Mouse (Mus musculus): ENCODE results near the gene Fcmr. TPM values are rescaled to one million over a fixed set of nuclear protein-coding genes. Genes with fewer than 3 reads are reported as not detected.

Fcmr gene
- 2.7 and 2.8 TPM in 2 replicates for polyA plus RNA-seq (2016; fragmentation: Nextera tagmentation; extraction: Ambion mirVana)

DNA sequence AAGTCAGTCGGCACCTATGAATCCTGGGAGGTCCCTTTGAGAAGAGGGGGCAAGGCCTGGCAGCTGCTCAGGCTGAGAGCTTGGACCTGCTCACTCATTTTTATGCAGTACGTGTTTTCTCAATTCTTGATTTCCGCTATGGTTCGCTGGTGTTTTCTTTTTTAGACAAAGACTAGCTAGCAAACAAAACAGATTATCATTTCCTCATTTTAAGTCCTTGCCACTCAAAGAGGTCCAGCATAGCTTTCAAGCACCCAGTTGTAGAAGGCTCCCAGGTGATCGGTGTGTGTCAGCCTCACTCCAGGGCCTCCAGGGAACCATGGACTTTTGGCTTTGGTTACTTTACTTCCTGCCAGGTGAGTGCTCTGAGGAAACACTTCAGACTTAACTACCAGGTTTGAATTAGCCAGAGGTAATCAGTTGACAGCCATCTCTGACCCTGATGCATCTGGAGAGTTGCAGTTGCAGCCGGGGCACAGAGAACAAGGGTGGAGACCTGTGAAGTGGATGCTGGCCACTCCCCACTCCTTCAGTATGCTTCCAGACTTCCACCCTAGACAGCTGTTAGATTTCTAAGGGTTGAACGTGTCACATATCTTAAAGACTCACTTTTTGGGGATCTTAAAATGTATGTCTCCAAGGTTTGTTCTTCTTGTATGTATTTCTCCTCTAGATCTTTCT, at the start of gene Fcmr:
Gene Fcmr (plus strand): TSS at position 129 of the 681 bp plus-strand sequence.
- no peaks in the 10 kb centered on the region for H3K36me3 ChIP-seq
- no peaks in the 10 kb centered on the region for H3K27me3 ChIP-seq (ENCODE audit: insufficient read depth, poor library complexity, severe bottlenecking)
- H3K4me1 ChIP-seq, result no peaks in the 10 kb centered on the region
- H3K4me3 ChIP-seq, result no peak within 1 kb of the TSS
- no peak for DNase-seq (ENCODE audit: low spot score)
- no peaks in the 10 kb centered on the region for H3K9me3 ChIP-seq
- whole genome bisulfite sequencing, result 78% methylated on average over 7 of the region's 7 CpGs
- H3K27ac ChIP-seq, result no peak within 1 kb of the TSS

GRCm38 (mm10) chr1:130819737-130820136, 45.7 kb upstream of the Fcmr start:
- H3K4me3 ChIP-seq, result no peak overlapping the region
- H3K27me3 ChIP-seq (ENCODE audit: insufficient read depth, poor library complexity, severe bottlenecking), result no peaks in the 10 kb centered on the region
- DNase-seq (ENCODE audit: low spot score), result no peak
- WGBS, result 85% methylated on average over 1 of the region's 1 CpGs
- no peaks in the 10 kb centered on the region for H3K36me3 ChIP-seq
- H3K4me1 ChIP-seq, result no peaks in the 10 kb centered on the region
- no peak overlapping the region for H3K27ac ChIP-seq
- H3K9me3 ChIP-seq, result no peaks in the 10 kb centered on the region

DNA sequence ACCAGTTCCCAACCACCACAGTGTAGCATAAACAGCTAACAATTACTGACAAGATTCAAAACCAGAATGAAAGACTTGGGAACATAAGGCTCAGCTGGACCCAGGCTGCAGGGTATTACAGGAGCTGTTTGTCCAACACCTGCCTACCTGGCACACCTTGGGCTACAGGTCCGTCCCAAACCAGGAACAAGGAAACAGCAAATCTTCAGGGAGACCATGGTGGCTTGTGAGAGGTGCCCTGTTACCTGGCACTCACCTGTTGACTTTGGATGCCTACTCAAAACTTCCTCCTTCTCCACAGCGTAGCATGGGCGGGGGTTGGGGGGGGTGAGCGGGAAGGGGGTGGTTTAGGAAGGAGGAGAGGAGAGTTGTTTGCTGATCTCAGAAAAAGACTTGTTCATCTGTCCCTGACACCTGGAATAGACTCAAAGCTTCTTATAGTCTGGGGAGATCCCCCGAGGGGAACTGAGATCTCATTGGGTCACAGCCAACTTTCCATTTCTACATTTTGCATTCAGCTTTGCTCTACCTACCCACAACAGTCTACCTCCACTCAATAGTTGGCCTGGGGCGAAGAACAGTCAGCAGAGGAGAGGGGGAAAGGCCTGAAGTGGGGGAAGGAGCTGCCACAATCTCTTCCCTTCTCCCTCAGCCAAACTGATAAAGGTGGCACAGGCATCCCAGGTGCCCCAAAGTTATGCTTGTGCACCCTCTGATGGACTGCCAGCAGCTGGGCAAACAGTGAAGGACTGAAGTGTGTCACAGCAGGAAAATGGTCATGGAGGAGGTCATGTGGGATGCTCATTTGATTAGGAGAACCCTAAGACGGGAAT, 44.9 kb upstream of the Fcmr start:
- no peaks in the 10 kb centered on the region for H3K36me3 ChIP-seq
- 82% methylated on average over 7 of the region's 7 CpGs for WGBS
- H3K4me3 ChIP-seq, result no peak overlapping the region
- H3K4me1 ChIP-seq, result no peaks in the 10 kb centered on the region
- H3K9me3 ChIP-seq, result no peaks in the 10 kb centered on the region
- no peak overlapping the region for H3K27ac ChIP-seq
- no peak for DNase-seq (ENCODE audit: low spot score)
- H3K27me3 ChIP-seq (ENCODE audit: insufficient read depth, poor library complexity, severe bottlenecking), result no peaks in the 10 kb centered on the region

DNA sequence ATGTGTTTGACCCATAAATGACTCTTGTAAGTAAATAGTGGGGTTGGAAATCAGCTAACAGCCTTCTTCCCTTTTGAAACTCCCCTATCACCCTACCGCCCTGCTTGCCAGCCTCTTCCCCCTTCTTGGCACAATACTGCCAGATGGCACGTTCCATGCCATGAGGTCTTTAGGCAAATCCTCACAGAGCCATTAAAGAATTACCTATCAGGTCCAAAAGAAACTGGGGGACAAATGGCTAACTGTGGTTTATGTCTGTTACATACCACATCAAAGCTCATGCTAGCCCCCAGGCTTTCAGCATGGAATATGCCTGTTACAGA, 44.4 kb upstream of the Fcmr start:
- no peak for DNase-seq (ENCODE audit: low spot score)
- WGBS, result 67% methylated on average over 2 of the region's 2 CpGs
- Histone ChIP-seq H3K36me3 (no peaks in the 10 kb centered on the region), H3K9me3 (no peaks in the 10 kb centered on the region), H3K4me3 (no peak overlapping the region), H3K4me1 (no peaks in the 10 kb centered on the region), H3K27ac (no peak overlapping the region), H3K27me3 (ENCODE audit: insufficient read depth, poor library complexity, severe bottlenecking) (no peaks in the 10 kb centered on the region)

GRCm38 (mm10) chr1:130821911-130822625, 43.4 kb upstream of the Fcmr start:
- H3K9me3 ChIP-seq, result no peaks in the 10 kb centered on the region
- H3K36me3 ChIP-seq, result no peaks in the 10 kb centered on the region
- no peaks in the 10 kb centered on the region for H3K4me1 ChIP-seq
- H3K27ac ChIP-seq, result no peak overlapping the region
- no peak for DNase-seq (ENCODE audit: low spot score)
- H3K27me3 ChIP-seq (ENCODE audit: insufficient read depth, poor library complexity, severe bottlenecking), result no peaks in the 10 kb centered on the region
- 74% methylated on average over 9 of the region's 9 CpGs for WGBS
- H3K4me3 ChIP-seq, result no peak overlapping the region

DNA sequence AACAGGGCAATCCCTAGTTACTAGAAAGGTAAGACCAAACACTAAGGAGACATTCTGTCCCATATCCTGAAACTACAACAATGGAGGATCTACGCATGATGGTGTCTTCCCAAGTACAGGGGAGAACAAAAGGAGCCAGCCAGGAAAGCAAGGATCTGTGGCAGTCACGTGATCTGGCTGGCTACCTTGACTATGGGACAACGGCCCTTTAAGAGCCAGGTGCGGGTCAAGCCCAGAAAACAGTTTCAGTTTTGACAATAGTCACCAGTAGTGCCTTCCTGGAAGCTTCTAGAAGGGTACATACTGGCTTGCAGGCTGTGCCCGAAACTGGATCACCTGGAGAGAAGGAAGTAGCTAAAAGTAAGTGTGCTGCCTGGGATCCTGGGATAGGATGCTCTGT, 39.0 kb upstream of the Fcmr start, which contains the start of gene Pigr:
Gene Pigr (plus strand): TSS at position 237 of the 400 bp plus-strand sequence.
- H3K4me1 ChIP-seq, result peaks cover 20% of the 10 kb centered on the region

DNA sequence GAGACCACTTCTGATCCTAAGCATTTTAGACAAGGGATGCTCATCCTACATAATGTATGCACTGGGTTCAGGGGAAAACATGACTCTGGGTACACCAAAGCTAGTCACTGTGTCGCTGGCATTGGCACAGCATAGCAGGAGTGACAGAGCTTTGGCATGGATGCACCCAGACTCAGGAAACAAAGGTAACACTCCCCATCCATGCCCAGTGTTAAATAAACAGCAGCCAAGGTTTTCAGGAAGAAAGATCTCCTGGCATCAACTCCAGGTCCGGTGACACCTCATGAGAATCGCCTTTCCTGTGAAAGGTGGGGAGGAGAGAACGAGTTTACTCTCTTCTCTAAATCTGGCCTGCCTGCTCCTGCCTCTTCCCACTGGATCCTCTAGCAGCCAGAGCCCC, 36.8 kb upstream of the Fcmr start:
- Histone ChIP-seq H3K4me3 (no peak overlapping the region), H3K4me1 (peaks cover 23% of the 10 kb centered on the region), H3K27ac (no peak overlapping the region), H3K27me3 (ENCODE audit: insufficient read depth, poor library complexity, severe bottlenecking) (no peaks in the 10 kb centered on the region), H3K36me3 (no peaks in the 10 kb centered on the region), H3K9me3 (no peaks in the 10 kb centered on the region)
- 72% methylated on average over 4 of the region's 4 CpGs for WGBS
- DNase-seq (ENCODE audit: low spot score), result no peak

More for the DNA sequence above, 39.0 kb upstream of the Fcmr start, which contains the start of gene Pigr:
- Histone ChIP-seq H3K9me3 (no peaks in the 10 kb centered on the region), H3K27me3 (ENCODE audit: insufficient read depth, poor library complexity, severe bottlenecking) (no peaks in the 10 kb centered on the region), H3K27ac (no peak within 1 kb of the TSS), H3K4me3 (no peak within 1 kb of the TSS), H3K36me3 (no peaks in the 10 kb centered on the region)
- WGBS, result 87% methylated on average over 5 of the region's 5 CpGs
- DNase-seq (ENCODE audit: low spot score), result no peak

- no peaks in the 10 kb centered on the region for H3K27me3 ChIP-seq (ENCODE audit: insufficient read depth, poor library complexity, severe bottlenecking)
- peaks cover 23% of the 10 kb centered on the region for H3K4me1 ChIP-seq
- H3K9me3 ChIP-seq, result no peaks in the 10 kb centered on the region
- no peaks in the 10 kb centered on the region for H3K36me3 ChIP-seq
- 32% methylated on average over 8 of the region's 8 CpGs for WGBS
- no peak overlapping the region for H3K4me3 ChIP-seq
- no peak for DNase-seq (ENCODE audit: low spot score)
- no peak overlapping the region for H3K27ac ChIP-seq
Observed at GRCm38 (mm10) chr1:130829906-130830830, 35.3 kb upstream of the Fcmr start.

GRCm38 (mm10) chr1:130832230-130833149, 33.0 kb upstream of the Fcmr start:
- Histone ChIP-seq H3K4me1 (peaks cover 23% of the 10 kb centered on the region), H3K27me3 (ENCODE audit: insufficient read depth, poor library complexity, severe bottlenecking) (no peaks in the 10 kb centered on the region), H3K36me3 (no peaks in the 10 kb centered on the region), H3K9me3 (no peaks in the 10 kb centered on the region), H3K4me3 (no peak overlapping the region), H3K27ac (no peak overlapping the region)
- DNase-seq (ENCODE audit: low spot score), result no peak
- WGBS, result 66% methylated on average over 5 of the region's 5 CpGs

DNA sequence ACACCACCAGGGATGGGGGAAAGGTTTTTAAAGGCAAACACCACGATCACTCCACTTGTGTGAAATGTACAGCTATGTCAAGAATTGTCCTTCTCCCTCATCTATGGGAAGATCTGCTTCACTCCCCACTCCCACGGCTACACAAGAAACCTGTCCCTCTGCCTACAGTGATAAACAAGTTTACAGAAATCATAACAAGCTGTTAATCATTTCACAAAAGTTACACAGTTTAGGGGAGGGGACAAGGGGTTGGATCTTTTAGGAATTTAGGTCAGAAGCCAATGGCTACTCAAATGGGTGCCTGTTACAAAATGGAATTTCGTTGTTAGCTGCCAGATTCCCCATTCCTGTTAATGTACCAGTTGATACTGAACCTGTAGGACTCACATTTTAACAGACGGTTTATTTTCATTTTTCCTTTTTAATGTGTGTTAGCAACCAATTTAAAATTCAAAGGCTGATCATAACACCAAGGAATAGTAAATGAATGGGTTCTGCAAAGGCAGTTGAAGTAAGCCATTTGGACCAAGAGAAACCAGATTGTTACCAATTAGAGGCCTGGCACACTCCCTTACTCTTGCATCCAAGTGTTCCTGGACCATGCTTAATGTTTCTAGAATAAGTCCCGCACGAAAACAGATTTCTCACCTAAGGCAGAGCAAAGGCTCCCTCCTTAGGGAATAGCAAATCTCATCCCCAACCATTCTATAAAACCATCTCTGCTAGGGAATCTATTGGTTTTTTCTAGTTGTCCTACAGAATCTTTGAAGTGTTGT, 30.1 kb upstream of the Fcmr start:
- Histone ChIP-seq H3K27me3 (ENCODE audit: insufficient read depth, poor library complexity, severe bottlenecking) (no peaks in the 10 kb centered on the region), H3K9me3 (no peaks in the 10 kb centered on the region), H3K4me3 (no peak overlapping the region), H3K4me1 (peaks cover 10% of the 10 kb centered on the region; the same call in 1 of the 2 replicates), H3K36me3 (no peaks in the 10 kb centered on the region), H3K27ac (no peak overlapping the region)
- WGBS, result 85% methylated on average over 6 of the region's 6 CpGs
- no peak for DNase-seq (ENCODE audit: low spot score)

GRCm38 (mm10) chr1:130838288-130838687, 27.2 kb upstream of the Fcmr start:
- H3K4me1 ChIP-seq, result 0 out of 2 replicates have a peak, but pooled peaks cover 1% of the 10 kb centered on the region
- 45% methylated on average over 6 of the region's 6 CpGs for WGBS
- H3K36me3 ChIP-seq, result no peaks in the 10 kb centered on the region

More at GRCm38 (mm10) chr1:130838288-130838687, 27.2 kb upstream of the Fcmr start:
- H3K4me3 ChIP-seq, result no peak overlapping the region
- no peak for DNase-seq (ENCODE audit: low spot score)
- no peaks in the 10 kb centered on the region for H3K9me3 ChIP-seq
- H3K27me3 ChIP-seq (ENCODE audit: insufficient read depth, poor library complexity, severe bottlenecking), result no peaks in the 10 kb centered on the region
- H3K27ac ChIP-seq, result no peak overlapping the region
